Mouse (Mus musculus): ENCODE data around the gene Sec14l1.

DNA sequence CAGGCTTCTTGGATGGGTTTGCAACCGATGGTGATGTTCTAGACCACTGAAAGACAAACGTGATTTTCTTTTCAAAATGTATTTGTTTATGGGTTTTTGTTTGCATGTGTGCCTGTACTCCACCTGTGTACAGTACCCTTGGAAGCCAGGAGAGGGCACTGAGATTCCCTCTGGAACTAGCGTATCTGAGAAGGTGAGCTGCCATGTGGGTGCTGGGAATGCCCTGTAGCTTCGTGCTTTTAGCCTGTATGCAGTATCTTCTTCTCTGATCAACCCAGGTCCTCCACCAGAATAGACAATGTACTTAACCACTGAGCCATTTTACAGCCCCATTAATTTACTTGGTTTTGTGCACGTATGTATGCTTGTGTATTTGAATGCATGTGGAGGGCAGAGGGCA is 68.9 kb downstream of the Sec14l1 start:
- TF ChIP-seq CTCF (conservative IDR thresholded peaks at IDR 0.05; ENCODE audit: insufficient read depth, insufficient read length, low read depth, low read length) (0 out of 2 replicates have a peak, but pooled peaks have one; percentile 8), POLR2A (IDR thresholded peaks at IDR 0.05; ENCODE audit: low read depth, low read length) (no peak)

Measured in kidney, adult 2 months (tissue).